Mouse (Mus musculus): ENCODE data around the gene Fcgr1.
"Not testable (repeated sequence)": the region's sequence is repeated elsewhere in the genome, so short reads cannot be mapped to it uniquely, and the experiment has no call there.

GRCm38 (mm10) chr3:96320003-96320402 lies 26.2 kb upstream of the Fcgr1 start:
- TF ChIP-seq CTCF (IDR thresholded peaks at IDR 0.05); POLR2A (IDR thresholded peaks at IDR 0.05; ENCODE audit: insufficient read depth, low read depth, low read length): not testable (repeated sequence)

Measured in heart, adult 2 months (tissue).